Mouse (Mus musculus): ENCODE data around the gene Erv3.
A peak's percentile ranks its signal among the peaks of the same experiment; 100 is the strongest.

Gene Erv3

DNA sequence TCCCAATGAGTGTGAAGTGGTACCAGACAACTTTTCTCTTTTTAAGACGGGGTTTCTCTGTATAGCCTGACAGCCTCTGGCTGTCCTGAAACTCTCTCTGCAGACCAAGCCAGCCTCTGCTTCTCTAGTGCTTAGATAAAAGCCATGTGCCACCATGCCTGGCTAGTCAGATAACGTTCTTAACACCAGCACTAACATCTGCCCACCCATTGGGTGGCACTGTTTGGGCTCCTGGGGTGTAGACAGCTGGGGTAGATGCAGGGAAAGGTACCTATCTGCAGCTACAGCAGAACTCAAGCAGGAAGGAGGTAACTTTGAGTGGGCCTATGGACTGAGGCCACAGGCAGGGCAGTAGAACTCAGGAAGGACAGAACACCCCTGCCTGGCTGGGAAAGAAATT lies 34.0 kb downstream of the Erv3 start:
- no peak for DNase-seq (ENCODE audit: low spot score in 2 of 2)

GRCm38 (mm10) chr2:131823931-131824330 lies 35.6 kb downstream of the Erv3 start:
- DNase-seq (ENCODE audit: low spot score in 2 of 2): no peak

DNA sequence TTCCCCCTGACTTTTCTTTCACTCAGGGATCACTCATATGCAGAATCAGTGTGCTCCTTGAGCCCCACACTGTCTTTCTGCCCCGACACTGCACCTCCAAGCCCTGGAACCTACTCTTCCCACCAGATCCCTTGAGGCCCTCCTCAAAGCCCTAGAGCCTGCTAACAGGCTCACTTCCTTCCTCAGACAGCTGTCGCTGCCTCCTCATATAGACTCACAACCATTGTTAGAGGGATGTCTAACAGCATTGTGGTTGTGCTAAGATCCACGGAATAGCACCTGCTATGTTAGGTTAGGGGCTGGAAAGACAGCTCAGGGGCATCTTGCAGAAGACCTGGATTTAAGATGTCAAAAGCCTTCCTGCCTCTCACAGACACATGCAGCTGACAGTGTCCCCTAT lies 37.1 kb downstream of the Erv3 start:
- no peak for DNase-seq (ENCODE audit: low spot score in 2 of 2)

DNA sequence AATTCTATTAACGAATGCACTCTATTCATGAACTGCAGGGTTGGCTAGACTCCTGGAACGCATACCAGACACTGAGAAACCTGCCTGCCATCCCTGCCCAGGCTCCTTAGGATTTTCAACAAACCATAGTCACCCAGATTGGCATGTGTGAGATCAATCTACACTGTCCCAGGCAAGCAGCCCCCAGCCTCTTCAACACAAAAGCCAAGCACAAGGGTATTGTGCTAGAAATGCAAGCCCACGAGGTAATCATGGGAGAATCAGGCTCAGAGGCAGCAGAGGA lies 37.9 kb downstream of the Erv3 start:
- DNase-seq (ENCODE audit: low spot score in 2 of 2): no peak

GRCm38 (mm10) chr2:131820932-131821707 lies 38.4 kb downstream of the Erv3 start:
- peak; percentile 70 to 75 for DNase-seq (ENCODE audit: low spot score in 2 of 2)

DNA sequence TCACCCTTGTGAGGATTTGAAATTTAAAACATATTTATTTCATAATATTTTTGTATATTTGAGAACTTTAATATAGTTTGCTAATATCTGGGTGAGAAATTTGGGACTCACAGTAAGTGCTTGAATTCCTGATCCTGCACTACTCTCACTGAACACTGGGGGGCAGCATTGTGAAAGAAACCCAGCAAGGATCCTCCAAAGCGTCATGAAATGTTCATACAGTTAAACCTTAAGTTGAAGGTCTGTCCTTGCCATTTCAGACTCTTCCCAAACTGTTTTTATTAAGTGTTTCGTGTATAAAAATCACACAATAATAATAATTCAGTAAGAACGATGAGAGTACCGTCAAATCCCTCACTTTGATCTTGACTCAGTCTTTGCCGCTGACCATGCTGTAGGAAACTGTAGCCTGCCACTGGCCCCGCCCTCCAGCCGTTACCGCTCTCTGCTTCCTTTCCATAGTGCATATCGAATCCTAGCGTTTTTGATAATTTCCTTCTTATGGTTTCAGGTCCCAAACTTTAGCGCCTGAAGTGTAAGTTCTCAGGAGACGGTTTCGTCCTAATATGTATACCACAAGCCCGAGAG lies 39.4 kb downstream of the Erv3 start:
- peak; percentile 72 to 73 for DNase-seq (ENCODE audit: low spot score in 2 of 2)

- no peak for DNase-seq (ENCODE audit: low spot score in 2 of 2)
Observed at GRCm38 (mm10) chr2:131814327-131814726, 45.2 kb downstream of the Erv3 start.

- DNase-seq (ENCODE audit: low spot score in 2 of 2): no peak
Observed at GRCm38 (mm10) chr2:131813437-131813836, 46.1 kb downstream of the Erv3 start.

GRCm38 (mm10) chr2:131812480-131813137 lies 46.9 kb downstream of the Erv3 start:
- DNase-seq (ENCODE audit: low spot score in 2 of 2): peak; percentile 63 to 67

DNA sequence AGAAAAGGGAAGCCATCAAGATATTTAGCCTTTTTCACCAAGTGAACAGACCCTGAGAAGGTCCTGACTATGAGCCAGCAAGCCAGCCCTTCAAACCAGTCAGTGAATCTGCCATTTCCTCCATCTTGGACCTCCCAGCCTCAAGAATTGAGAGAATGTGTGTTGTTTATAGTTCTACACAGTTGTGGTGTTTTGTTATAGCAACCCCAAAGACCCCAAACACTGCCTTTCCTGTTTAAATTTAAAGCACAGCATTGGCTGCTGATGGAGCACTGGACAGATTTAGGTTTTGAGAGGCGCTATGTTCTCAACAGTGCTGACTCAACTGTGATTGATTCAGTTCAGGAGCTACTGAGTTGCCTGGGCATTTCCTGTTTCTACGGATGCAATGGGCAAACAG lies 47.9 kb downstream of the Erv3 start:
- no peak for DNase-seq (ENCODE audit: low spot score in 2 of 2)

DNA sequence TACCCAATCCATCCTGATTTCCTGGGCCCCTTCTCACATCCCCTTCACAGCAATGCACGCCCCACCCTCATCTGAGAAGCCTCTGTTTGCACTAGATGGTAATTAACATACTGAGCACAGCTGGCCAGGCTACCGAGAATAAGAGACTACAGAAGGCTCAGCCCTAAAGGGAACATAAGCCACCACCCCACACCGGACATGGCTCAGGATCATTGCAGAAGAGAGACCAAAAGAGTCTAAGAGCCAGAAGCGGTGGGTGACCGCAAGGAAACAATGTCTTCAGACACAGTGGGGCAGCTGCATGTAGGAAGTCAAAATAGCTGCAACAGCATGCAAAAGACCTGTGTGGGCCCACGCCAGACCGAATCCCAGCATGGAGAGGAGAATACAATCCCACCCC lies 50.7 kb downstream of the Erv3 start:
- DNase-seq (ENCODE audit: low spot score in 2 of 2): no peak

GRCm38 (mm10) chr2:131807660-131808059 lies 51.9 kb downstream of the Erv3 start:
- no peak for DNase-seq (ENCODE audit: low spot score in 2 of 2)

GRCm38 (mm10) chr2:131806863-131807262 lies 52.7 kb downstream of the Erv3 start:
- DNase-seq (ENCODE audit: low spot score in 2 of 2): no peak

- DNase-seq (ENCODE audit: low spot score in 2 of 2): no peak
Observed at GRCm38 (mm10) chr2:131805306-131805705, 54.2 kb downstream of the Erv3 start.

DNA sequence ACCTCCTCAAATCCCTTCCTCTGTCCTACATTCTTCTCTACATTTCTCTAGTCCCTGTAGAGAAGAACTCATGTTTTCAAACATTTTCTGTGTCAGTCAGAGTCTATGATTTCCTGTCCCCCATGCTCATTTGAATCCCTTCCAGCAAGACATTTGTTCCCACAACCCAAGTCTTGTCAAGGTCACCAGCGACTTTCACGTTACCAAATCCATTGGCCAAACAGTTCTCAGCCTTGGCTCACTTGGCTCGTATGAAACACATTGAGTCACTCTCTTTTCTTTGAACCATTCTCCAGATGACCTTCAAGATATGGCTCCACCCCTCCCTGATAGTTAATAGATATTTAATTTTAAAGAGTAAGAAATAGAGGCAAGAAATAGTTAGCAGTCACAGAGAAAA lies 55.7 kb downstream of the Erv3 start:
- DNase-seq (ENCODE audit: low spot score in 2 of 2): no peak

All from right cerebral cortex, postnatal 36 days (tissue).